Mouse (Mus musculus): ENCODE measurements around the gene Nacc2.

Gene Nacc2

GRCm38 (mm10) chr2:26139545-26140206, 16.7 kb upstream of the Nacc2 start:
- no peak for DNase-seq (ENCODE audit: extremely low read depth, low read depth, low spot score)

GRCm38 (mm10) chr2:26139034-26139544, 16.1 kb upstream of the Nacc2 start:
- DNase-seq (ENCODE audit: extremely low read depth, low read depth, low spot score): no peak

- DNase-seq (ENCODE audit: extremely low read depth, low read depth, low spot score): no peak
Measured at GRCm38 (mm10) chr2:26138252-26139033, 15.4 kb upstream of the Nacc2 start.

GRCm38 (mm10) chr2:26134591-26134990, 11.6 kb upstream of the Nacc2 start:
- DNase-seq (ENCODE audit: extremely low read depth, low read depth, low spot score): no peak

GRCm38 (mm10) chr2:26132628-26133551, 9.9 kb upstream of the Nacc2 start:
- DNase-seq (ENCODE audit: extremely low read depth, low read depth, low spot score): no peak

- no peak for DNase-seq (ENCODE audit: extremely low read depth, low read depth, low spot score)
Measured at GRCm38 (mm10) chr2:26131327-26131726, 8.3 kb upstream of the Nacc2 start.

GRCm38 (mm10) chr2:26129962-26130361, 6.9 kb upstream of the Nacc2 start:
- no peak for DNase-seq (ENCODE audit: extremely low read depth, low read depth, low spot score)

- DNase-seq (ENCODE audit: extremely low read depth, low read depth, low spot score): no peak
Measured at GRCm38 (mm10) chr2:26129346-26129745, 6.3 kb upstream of the Nacc2 start.

GRCm38 (mm10) chr2:26122171-26123078, 595 bp downstream of the Nacc2 start:
- no peak for DNase-seq (ENCODE audit: extremely low read depth, low read depth, low spot score)

- DNase-seq (ENCODE audit: extremely low read depth, low read depth, low spot score): no peak
Measured at GRCm38 (mm10) chr2:26121541-26122083, 1.4 kb downstream of the Nacc2 start.

GRCm38 (mm10) chr2:26119626-26120025, 3.4 kb downstream of the Nacc2 start:
- no peak for DNase-seq (ENCODE audit: extremely low read depth, low read depth, low spot score)

- no peak for DNase-seq (ENCODE audit: extremely low read depth, low read depth, low spot score)
Measured at GRCm38 (mm10) chr2:26119310-26119592, 3.8 kb downstream of the Nacc2 start.

- DNase-seq (ENCODE audit: extremely low read depth, low read depth, low spot score): no peak
Measured at GRCm38 (mm10) chr2:26118584-26119309, 4.3 kb downstream of the Nacc2 start.

- DNase-seq (ENCODE audit: extremely low read depth, low read depth, low spot score): no peak
Measured at GRCm38 (mm10) chr2:26117580-26117979, 5.4 kb downstream of the Nacc2 start.

GRCm38 (mm10) chr2:26116550-26116949, 6.5 kb downstream of the Nacc2 start:
- no peak for DNase-seq (ENCODE audit: extremely low read depth, low read depth, low spot score)

- DNase-seq (ENCODE audit: extremely low read depth, low read depth, low spot score): no peak
Measured at GRCm38 (mm10) chr2:26115215-26115614, 7.8 kb downstream of the Nacc2 start.

GRCm38 (mm10) chr2:26108237-26108636, 14.8 kb downstream of the Nacc2 start:
- DNase-seq (ENCODE audit: extremely low read depth, low read depth, low spot score): no peak

GRCm38 (mm10) chr2:26107011-26107410, 16.0 kb downstream of the Nacc2 start:
- no peak for DNase-seq (ENCODE audit: extremely low read depth, low read depth, low spot score)

GRCm38 (mm10) chr2:26106233-26106632, 16.8 kb downstream of the Nacc2 start:
- DNase-seq (ENCODE audit: extremely low read depth, low read depth, low spot score): no peak
